Mouse (Mus musculus) spleen, postnatal 4 days (tissue): Measurements from ENCODE around the gene Tmco1.
"Not testable (repeated sequence)": the region's sequence is repeated elsewhere in the genome, so short reads cannot be mapped to it uniquely, and the experiment has no call there.

Experiments used
- DNase-seq, 2 experiments: peaks; one replicate each; pipeline ENCODE4 v3.0.0; 2022; ENCODE audit warnings: low spot score in 2 of 2

The Tmco1 gene

GRCm38 (mm10) chr1:167337463-167338095, 29.4 kb downstream of the Tmco1 start:
- DNase-seq, result peak; percentile 75 to 90

DNA sequence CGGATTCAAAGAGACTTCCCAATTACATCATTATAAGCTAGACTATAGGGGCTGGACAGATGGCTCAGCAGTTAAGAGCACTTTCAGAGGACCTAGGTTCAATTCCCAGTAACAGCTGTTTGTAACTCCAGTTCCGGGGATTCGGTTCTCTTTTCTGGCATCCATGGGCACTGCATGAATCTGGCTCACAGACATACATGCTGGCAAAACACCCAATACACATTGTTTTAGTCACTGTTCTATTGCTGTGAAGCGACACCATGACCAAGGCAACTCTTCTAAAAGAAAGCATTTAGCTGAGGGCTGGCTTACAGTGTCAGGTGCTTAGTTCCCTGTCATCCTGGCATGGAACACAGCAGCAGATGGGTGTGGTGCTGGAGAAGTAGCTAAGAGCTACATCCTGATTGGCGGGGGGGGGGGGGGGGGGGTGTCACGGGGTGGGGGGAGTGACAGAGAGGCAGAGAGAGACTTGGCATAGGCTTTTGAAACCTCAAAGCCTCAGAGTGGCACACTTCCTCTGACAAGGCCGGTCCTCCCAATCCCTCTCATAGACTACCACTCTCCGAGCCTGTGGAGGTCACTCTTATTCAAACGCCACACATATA, 31.1 kb downstream of the Tmco1 start:
- no peak for DNase-seq

GRCm38 (mm10) chr1:167340111-167340787, 32.1 kb downstream of the Tmco1 start:
- DNase-seq, result peak in 1 of 2 experiments; percentile 59

DNA sequence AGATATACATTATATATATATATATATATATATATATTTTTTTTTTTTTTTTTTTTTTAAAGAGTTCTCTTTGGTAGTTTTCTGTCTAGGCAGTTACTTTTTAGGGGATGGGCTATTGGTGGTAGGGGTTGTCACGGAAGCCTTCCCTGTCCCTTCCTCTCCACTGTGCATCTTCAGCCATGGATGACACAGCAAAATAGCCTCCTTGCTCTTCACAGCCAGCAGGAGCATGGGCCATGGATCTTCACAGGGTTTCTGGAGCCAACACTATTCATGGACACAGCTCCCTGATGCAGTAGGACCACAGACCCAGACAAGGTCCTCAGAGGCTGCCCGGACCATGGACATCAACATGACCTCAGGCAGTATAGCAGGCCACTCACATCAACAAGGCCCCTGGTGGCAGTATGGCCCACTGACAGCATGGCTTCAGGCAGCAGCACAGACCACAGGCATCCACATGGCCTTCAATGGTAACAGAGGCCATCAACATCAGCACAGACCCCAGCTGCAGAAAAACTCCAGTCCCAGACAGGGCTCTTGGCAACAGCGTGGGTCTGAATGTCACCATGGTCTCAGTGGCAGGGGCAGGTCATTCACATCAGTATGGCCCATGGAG, 32.8 kb downstream of the Tmco1 start:
- DNase-seq, result peak in 1 of 2 experiments; percentile 61

- DNase-seq, result no peak
These were observed 34.7 kb downstream of the Tmco1 start for GRCm38 (mm10) chr1:167342831-167343230.

DNA sequence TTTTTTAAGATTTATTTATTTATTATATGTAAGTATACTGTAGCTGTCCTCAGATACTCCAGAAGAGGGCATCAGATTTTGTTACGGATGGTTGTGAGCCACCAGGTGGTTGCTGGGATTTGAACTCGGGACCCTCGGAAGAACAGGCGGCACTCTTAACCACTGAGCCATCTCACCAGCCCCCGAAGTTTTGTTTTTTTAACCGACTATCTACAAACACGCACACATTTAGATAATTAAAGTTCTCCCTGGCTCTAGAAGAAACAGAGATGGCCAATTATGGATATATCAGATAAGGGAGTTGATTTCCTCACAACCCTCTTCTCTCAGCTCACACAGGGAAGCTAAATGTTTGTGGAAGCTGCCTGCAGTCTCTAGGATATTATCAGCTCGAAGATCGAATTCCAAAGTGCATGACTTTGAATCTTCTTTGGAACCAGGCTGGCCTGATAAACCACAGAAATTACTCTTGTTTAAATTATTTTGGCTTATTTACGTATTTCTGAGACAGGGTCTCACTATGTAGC, 37.9 kb downstream of the Tmco1 start:
- DNase-seq, result not testable (repeated sequence)

- DNase-seq, result not testable (repeated sequence)
These were observed 41.0 kb downstream of the Tmco1 start for GRCm38 (mm10) chr1:167349206-167349605.

DNA sequence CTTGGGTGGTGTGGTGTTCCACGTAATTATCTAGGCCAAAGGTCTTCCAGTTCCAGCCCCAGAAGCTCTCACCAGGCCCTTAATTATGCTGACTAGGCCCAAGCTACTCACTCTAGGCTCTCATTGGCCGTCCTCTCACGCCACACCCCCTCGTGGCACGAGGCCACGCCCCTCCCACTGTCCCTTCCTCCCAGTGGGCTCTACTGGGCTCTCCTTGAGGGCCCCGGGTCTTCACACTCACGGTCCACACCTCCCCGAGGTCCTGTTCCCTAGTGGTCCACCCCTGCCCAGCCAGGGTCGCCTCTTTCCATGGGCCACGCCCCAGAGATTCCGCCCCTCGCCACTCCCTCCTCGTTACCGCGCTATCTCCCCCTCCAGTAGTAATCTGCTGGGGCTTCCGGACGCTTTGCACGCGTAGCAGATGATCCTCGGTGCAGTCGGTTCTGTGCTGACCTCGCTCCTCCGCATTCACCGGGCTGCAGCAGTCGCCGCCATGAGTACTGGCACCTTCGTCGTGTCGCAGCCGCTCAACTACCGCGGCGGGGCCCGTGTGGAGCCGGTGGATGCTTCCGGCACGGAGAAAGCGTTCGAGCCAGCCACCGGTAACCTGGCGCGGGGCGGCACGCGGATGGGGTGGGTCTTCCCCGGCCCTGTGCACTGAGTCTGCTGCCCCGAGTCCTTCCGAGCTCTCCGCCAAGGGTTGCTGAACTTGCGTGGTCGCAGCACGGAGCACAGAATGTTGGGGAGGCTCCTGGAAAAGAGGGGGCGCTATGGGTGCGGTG, 41.8 kb downstream of the Tmco1 start, which contains the start of gene Aldh9a1:
Gene Aldh9a1 (plus strand): TSS at position 177 of the 782 bp plus-strand sequence.
- DNase-seq, result peak; percentile 89 to 92

GRCm38 (mm10) chr1:167350597-167351415, 42.6 kb downstream of the Tmco1 start:
- no peak for DNase-seq

DNA sequence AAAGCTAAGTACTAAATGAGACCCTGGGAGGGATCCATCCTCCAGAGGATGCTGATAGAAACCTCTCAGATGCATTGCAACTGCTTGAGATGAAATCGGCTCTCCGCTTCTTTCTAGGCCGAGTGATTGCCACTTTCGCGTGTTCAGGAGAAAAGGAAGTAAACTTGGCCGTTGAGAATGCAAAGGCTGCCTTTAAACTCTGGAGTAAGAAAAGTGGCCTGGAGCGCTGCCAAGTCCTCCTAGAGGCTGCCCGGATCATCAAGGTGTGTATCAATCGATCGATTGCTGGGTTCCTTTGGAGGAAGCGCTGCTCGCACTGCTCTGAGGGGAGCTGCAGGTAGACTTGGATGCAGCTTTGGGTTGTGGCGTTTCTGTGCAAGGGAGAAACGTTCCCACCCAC, 44.2 kb downstream of the Tmco1 start:
- no peak for DNase-seq

DNA sequence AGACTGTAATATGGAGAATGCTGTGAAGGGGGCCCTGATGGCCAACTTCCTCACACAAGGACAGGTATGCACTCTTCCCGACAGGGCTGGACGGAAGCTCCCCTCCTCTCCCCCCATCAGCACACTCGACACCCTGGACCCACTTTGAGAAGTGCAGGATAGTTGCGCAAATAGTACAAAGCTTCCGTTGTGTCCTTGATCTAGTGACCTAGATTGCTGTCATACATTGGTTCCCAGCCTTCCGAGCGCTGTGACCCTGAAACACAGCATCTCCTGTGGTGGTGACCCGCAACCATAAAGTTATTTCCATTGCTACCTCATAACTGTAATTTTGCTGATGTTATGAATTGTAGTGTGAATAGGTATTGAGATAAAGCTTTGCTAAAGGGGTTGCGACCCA, 49.2 kb downstream of the Tmco1 start:
- DNase-seq, result no peak

DNA sequence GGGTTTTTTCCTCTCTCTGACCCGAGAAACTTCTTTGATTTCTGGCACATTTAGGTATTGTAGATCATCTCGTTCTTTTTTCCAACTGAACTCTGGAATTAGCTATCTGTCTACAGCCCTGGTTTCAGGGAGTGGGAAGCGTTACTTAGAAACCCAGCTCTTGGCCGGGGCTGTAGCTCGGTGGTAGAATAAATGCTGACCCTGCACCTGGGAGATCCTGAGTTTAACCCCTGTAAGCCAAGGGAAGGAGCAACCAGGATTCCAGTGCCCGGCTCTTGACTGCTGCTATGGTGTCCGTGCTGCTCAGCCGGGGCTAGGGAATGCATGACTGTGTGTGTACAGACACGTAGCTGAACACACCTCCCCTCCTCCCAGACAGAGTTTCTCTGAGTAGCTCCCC, 50.6 kb downstream of the Tmco1 start:
- DNase-seq, result no peak

- DNase-seq, result no peak
These were observed 52.1 kb downstream of the Tmco1 start for GRCm38 (mm10) chr1:167360268-167360667.

GRCm38 (mm10) chr1:167362819-167363218, 54.6 kb downstream of the Tmco1 start:
- DNase-seq, result no peak

- DNase-seq, result no peak
These were observed 55.1 kb downstream of the Tmco1 start for GRCm38 (mm10) chr1:167363322-167363721.

- no peak for DNase-seq
These were observed 57.6 kb downstream of the Tmco1 start for GRCm38 (mm10) chr1:167365808-167366207.

DNA sequence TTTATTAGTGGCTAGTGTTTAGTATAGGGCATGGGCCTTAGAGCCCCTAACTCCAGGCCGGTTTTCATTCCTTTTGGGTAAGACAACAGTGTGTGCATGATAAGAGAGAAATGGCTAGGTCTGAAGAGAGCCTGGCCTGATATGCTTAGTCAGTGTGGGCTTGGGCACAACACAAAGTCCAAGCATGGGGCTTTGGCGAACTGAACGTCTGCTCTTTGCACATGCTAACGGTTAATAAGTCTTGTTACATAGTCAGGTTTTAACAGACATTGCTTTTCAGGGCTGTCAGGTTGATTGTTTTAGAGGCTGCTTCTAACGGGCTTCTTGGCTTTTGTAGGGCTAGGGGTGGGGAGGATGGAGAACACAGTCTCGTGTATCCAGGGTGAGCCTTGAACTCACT, 58.4 kb downstream of the Tmco1 start:
- DNase-seq, result no peak

- no peak for DNase-seq
These were observed 59.8 kb downstream of the Tmco1 start for GRCm38 (mm10) chr1:167368018-167368417.

GRCm38 (mm10) chr1:167368513-167368912, 60.3 kb downstream of the Tmco1 start:
- DNase-seq, result peak in 1 of 2 experiments; percentile 55

- peak; percentile 91 to 97 for DNase-seq
These were observed 61.7 kb downstream of the Tmco1 start for GRCm38 (mm10) chr1:167369905-167370304.

DNA sequence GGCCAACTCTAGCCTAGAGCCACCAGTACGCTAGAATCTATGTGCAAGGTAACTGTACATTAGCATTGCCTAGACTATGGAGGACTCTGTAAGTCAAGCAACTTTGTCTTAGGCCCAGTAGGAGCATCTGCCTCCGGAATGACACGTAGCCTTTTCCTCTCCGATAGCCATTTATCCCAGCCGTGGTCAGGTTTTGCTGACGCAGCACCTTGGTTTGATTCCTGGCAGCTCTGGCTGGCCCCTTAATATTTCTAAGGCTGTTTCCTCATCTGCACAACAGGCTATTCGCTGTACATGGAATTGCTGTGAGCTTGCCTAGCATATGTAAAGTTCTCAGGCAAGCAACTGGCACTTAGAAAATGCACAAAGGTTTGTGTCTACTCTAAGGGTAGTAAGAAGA, 64.6 kb downstream of the Tmco1 start:
- no peak for DNase-seq
